Mouse (Mus musculus) heart, adult 18-20 months (tissue): ENCODE data around the gene Fam117a. TPM values are rescaled to one million over a fixed set of nuclear protein-coding genes. Genes with fewer than 3 reads are reported as not detected.

Experiments used
- DNase-seq, 2 experiments: peaks; one replicate each; pipeline ENCODE4 v3.0.0; 2021 to 2022; ENCODE audit warnings: mixed read lengths in 1 of 2
- total RNA-seq, 2 experiments: library from RNA; stranded (reverse); gene quantifications; 2 replicates each; pipeline ENCODE4 v1.2.3; 2021

Fam117a gene
- total RNA-seq, 2 experiments from 2014 or later = 6.6 to 7.0 TPM

GRCm38 (mm10) chr11:95366280-95366897 lies 29.6 kb downstream of the Fam117a start:
- peak; percentile 63 to 65 for DNase-seq

GRCm38 (mm10) chr11:95367011-95367735 lies 30.4 kb downstream of the Fam117a start:
- DNase-seq = peak in 1 of 2 experiments; percentile 19

GRCm38 (mm10) chr11:95368231-95368823 lies 31.5 kb downstream of the Fam117a start:
- no peak for DNase-seq

GRCm38 (mm10) chr11:95368871-95369270 lies 32.1 kb downstream of the Fam117a start:
- DNase-seq = no peak

GRCm38 (mm10) chr11:95369964-95370890 lies 33.4 kb downstream of the Fam117a start:
- DNase-seq = peak; percentile 71 to 93

- DNase-seq = no peak
Observed at GRCm38 (mm10) chr11:95371182-95371581, 34.4 kb downstream of the Fam117a start.

GRCm38 (mm10) chr11:95378926-95379325 lies 42.1 kb downstream of the Fam117a start:
- DNase-seq = no peak

GRCm38 (mm10) chr11:95379552-95379951 lies 42.7 kb downstream of the Fam117a start:
- no peak for DNase-seq

- no peak for DNase-seq
Observed at GRCm38 (mm10) chr11:95380711-95381110, 43.9 kb downstream of the Fam117a start.

- no peak for DNase-seq
Observed at GRCm38 (mm10) chr11:95381146-95381545, 44.3 kb downstream of the Fam117a start.

- peak; percentile 74 to 87 for DNase-seq
Observed at GRCm38 (mm10) chr11:95383331-95383986, 46.6 kb downstream of the Fam117a start.

- no peak for DNase-seq
Observed at GRCm38 (mm10) chr11:95384004-95384318, 47.1 kb downstream of the Fam117a start.

GRCm38 (mm10) chr11:95384319-95384972 lies 47.6 kb downstream of the Fam117a start, which contains the start of gene Slc35b1:
Gene Slc35b1 (plus strand): TSS chr11:95384692.
- peak; percentile 97 to 98 for DNase-seq

- no peak for DNase-seq
Observed at GRCm38 (mm10) chr11:95384973-95385320, 48.1 kb downstream of the Fam117a start.

GRCm38 (mm10) chr11:95387354-95387753 lies 50.5 kb downstream of the Fam117a start:
- DNase-seq = no peak

GRCm38 (mm10) chr11:95389006-95389405 lies 52.2 kb downstream of the Fam117a start:
- peak in 1 of 2 experiments; percentile 33 for DNase-seq

- no peak for DNase-seq
Observed at GRCm38 (mm10) chr11:95390420-95390819, 53.6 kb downstream of the Fam117a start.

GRCm38 (mm10) chr11:95391201-95391600 lies 54.4 kb downstream of the Fam117a start:
- DNase-seq = no peak

- peak in 1 of 2 experiments; percentile 63 for DNase-seq
Observed at GRCm38 (mm10) chr11:95391743-95392142, 54.9 kb downstream of the Fam117a start.

- DNase-seq = peak; percentile 69 to 81
Observed at GRCm38 (mm10) chr11:95392223-95392667, 55.4 kb downstream of the Fam117a start.
